Mouse (Mus musculus) brain, embryonic 14.5 days (tissue): ENCODE results near the gene Spta1.

Source experiments
- CTCF ChIP-seq: fragments of 200-500 bp; IDR thresholded peaks from 2 replicates; pipeline ENCODE4 v1.5.1; 2012; ENCODE audit warnings: inconsistent platforms, mild to moderate bottlenecking, moderate library complexity, borderline replicate concordance; ENCODE audit not compliant: insufficient read depth, insufficient read length; ENCODE audit errors: extremely low read depth
- POLR2A ChIP-seq: fragments of 200-500 bp; IDR thresholded peaks from 2 replicates; pipeline ENCODE4 v1.6.1; 2012; ENCODE audit warnings: mild to moderate bottlenecking, inconsistent platforms, borderline replicate concordance; ENCODE audit not compliant: poor library complexity, insufficient read depth, insufficient read length, severe bottlenecking; ENCODE audit errors: extremely low read depth

DNA sequence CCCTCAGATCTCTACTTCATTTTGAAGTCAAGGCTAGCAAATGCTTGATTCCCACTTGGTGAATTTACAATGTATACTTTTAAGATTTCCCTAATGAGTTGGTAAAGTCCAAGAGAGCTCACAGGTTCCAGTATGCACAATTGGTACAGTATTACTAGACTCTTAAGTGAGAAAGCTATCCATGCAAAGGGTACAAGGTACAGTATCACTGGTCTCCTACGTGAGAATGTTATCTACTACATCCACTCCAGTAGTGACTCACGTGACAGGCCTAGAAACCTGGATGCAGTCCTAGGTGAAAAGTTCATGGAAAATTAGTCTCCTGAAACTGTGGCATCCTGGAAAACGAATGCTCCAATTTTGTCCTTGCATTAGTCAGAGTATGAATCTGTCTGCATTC is 98.1 kb downstream of the Spta1 start:
- no peak for TF ChIP-seq CTCF
- no peak for TF ChIP-seq POLR2A
